Mouse (Mus musculus) bone marrow macrophage, adult 2 months (primary cell): ENCODE data around the gene Mrnip. TPM values are rescaled to one million over a fixed set of nuclear protein-coding genes. Genes with fewer than 3 reads are reported as not detected.
A peak's percentile ranks its signal among the peaks of the same experiment; 100 is the strongest.

Experiments used
- H3K27ac ChIP-seq: 2 replicates; pipeline ENCODE4 v1.5.1; 2012; ENCODE audit warnings: low read depth, low read length; ENCODE audit not compliant: insufficient read depth
- H3K4me1 ChIP-seq: 2 replicates; pipeline ENCODE4 v1.6.1; 2012; ENCODE audit warnings: low read length; ENCODE audit not compliant: control insufficient read depth, insufficient read depth
- H3K4me3 ChIP-seq: 2 replicates; pipeline ENCODE4 v1.5.1; 2012; ENCODE audit warnings: mild to moderate bottlenecking, low read length, moderate library complexity; ENCODE audit not compliant: insufficient read depth
- CTCF ChIP-seq: IDR thresholded peaks from 2 replicates; pipeline ENCODE4 v1.5.1; 2012; ENCODE audit warnings: low read depth, mild to moderate bottlenecking, low read length, moderate library complexity
- POLR2A ChIP-seq: IDR thresholded peaks from 2 replicates; pipeline ENCODE4 v1.6.1; 2012; ENCODE audit warnings: mild to moderate bottlenecking, low read depth, low read length, borderline replicate concordance
- polyA plus RNA-seq: library from polyadenylated mRNA; stranded (reverse); fragments of >200 nt; gene quantifications from 2 replicates; pipeline ENCODE4 v1.2.4, GENCODE M21; 2012; ENCODE audit not compliant: missing spikeins, insufficient read depth, insufficient read length

Mrnip gene
- polyA plus RNA-seq, 1 experiment: 3.6 TPM

- peak within 1 kb of the TSS; percentile 96 for H3K27ac ChIP-seq
- peaks cover 51% of the 10 kb centered on the region for H3K4me1 ChIP-seq
- no peak for TF ChIP-seq CTCF
- TF ChIP-seq POLR2A: peak; percentile 43; the same call in 1 of the 2 replicates
- peak within 1 kb of the TSS; percentile 94 for H3K4me3 ChIP-seq
Measured at GRCm38 (mm10) chr11:50210505-50211151, 36.4 kb downstream of the Mrnip start, which contains the start of the genes Sqstm1 and Mgat4b. Gene Sqstm1 (minus strand): TSS chr11:50210827. Gene Mgat4b (plus strand): TSS chr11:50210890.

- Histone ChIP-seq H3K4me1 (peaks cover 51% of the 10 kb centered on the region), H3K27ac (peak overlapping the region; percentile 96)
Measured at GRCm38 (mm10) chr11:50211322-50212059, 37.2 kb downstream of the Mrnip start.

GRCm38 (mm10) chr11:50212060-50212739 lies 38.0 kb downstream of the Mrnip start:
- H3K4me3 ChIP-seq: 0 out of 2 replicates have a peak overlapping the region, but pooled peaks have one; percentile 8
- H3K4me1 ChIP-seq: peaks cover 51% of the 10 kb centered on the region
- peak overlapping the region; percentile 96 for H3K27ac ChIP-seq
- TF ChIP-seq POLR2A: no peak
- TF ChIP-seq CTCF: no peak

More at GRCm38 (mm10) chr11:50211322-50212059, 37.2 kb downstream of the Mrnip start:
- TF ChIP-seq CTCF: no peak
- no peak for TF ChIP-seq POLR2A
- peak overlapping the region; percentile 94 for H3K4me3 ChIP-seq

GRCm38 (mm10) chr11:50212848-50213758 lies 38.9 kb downstream of the Mrnip start:
- Histone ChIP-seq H3K4me3 (0 out of 2 replicates have a peak overlapping the region, but pooled peaks have one; percentile 8), H3K4me1 (peaks cover 51% of the 10 kb centered on the region)

GRCm38 (mm10) chr11:50214631-50215030 lies 40.4 kb downstream of the Mrnip start:
- Histone ChIP-seq H3K4me1 (peaks cover 58% of the 10 kb centered on the region), H3K27ac (peak overlapping the region; percentile 25; the same call in 1 of the 2 replicates), H3K4me3 (no peak overlapping the region)
- TF ChIP-seq POLR2A (no peak), CTCF (no peak)

More at GRCm38 (mm10) chr11:50212848-50213758, 38.9 kb downstream of the Mrnip start:
- TF ChIP-seq CTCF (no peak), POLR2A (0 out of 2 replicates have a peak, but pooled peaks have one; percentile 35)
- peak overlapping the region; percentile 96 for H3K27ac ChIP-seq

GRCm38 (mm10) chr11:50215633-50216032 lies 41.4 kb downstream of the Mrnip start:
- Histone ChIP-seq H3K4me3 (no peak overlapping the region), H3K27ac (no peak overlapping the region), H3K4me1 (peaks cover 64% of the 10 kb centered on the region)
- TF ChIP-seq POLR2A (no peak), CTCF (no peak)

GRCm38 (mm10) chr11:50216724-50217366 lies 42.6 kb downstream of the Mrnip start:
- no peak overlapping the region for H3K4me3 ChIP-seq
- H3K4me1 ChIP-seq: peaks cover 64% of the 10 kb centered on the region
- H3K27ac ChIP-seq: peak overlapping the region; percentile 52
- no peak for TF ChIP-seq CTCF
- no peak for TF ChIP-seq POLR2A

- H3K4me1 ChIP-seq: peaks cover 63% of the 10 kb centered on the region
- H3K27ac ChIP-seq: peak overlapping the region; percentile 52
- H3K4me3 ChIP-seq: no peak overlapping the region
- TF ChIP-seq CTCF (no peak), POLR2A (no peak)
Measured at GRCm38 (mm10) chr11:50217811-50218210, 43.6 kb downstream of the Mrnip start.

- H3K4me1 ChIP-seq: peaks cover 53% of the 10 kb centered on the region
- no peak for TF ChIP-seq CTCF
- no peak for TF ChIP-seq POLR2A
- no peak overlapping the region for H3K4me3 ChIP-seq
- no peak overlapping the region for H3K27ac ChIP-seq
Measured at GRCm38 (mm10) chr11:50219833-50220232, 45.6 kb downstream of the Mrnip start.
